8 mouse cellular contexts compared by ENCODE assay signal in genomic region chr16:33583881-33584454, GRCm38 (mm10).
DNase-seq lines count a peak whose midpoint lies in the region; ATAC-seq lines count a peak whose summit lies in the region.

No protein-coding gene starts in this region.

- intact Hi-C loops in gastrocnemius, postnatal 14 days (cut with DNase I; ENCODE audit: low total_unique reads), result no loop called here

- no peak overlapping the region for H3K9ac ChIP-seq in liver, embryonic 13.5 days

- no peaks in the 10 kb centered on the region for H3K9me3 ChIP-seq in liver, embryonic 13.5 days (replicated peaks)

- peak overlapping the region; percentile 47 for H3K4me2 ChIP-seq in liver, embryonic 13.5 days

- 0 out of 2 replicates have a peak overlapping the region, but pooled peaks have one; percentile 12 for H3K4me3 ChIP-seq in liver, embryonic 13.5 days (replicated peaks)

- WGBS in liver, embryonic 13.5 days (ENCODE audit: insufficient replicate concordance), result 7% methylated on average over 19 of the region's 19 CpGs

- peaks cover 20% of the 10 kb centered on the region for H3K27me3 ChIP-seq in liver, embryonic 13.5 days

- no peaks in the 10 kb centered on the region for H3K36me3 ChIP-seq in liver, embryonic 13.5 days

- DNase-seq in gastrocnemius, postnatal 14 days, result peak; percentile 42
- DNase-seq in gastrocnemius, postnatal 10 days, result no peak
- DNase-seq in liver, embryonic 13.5 days, result no peak
- peak; percentile 59 for DNase-seq in naive thymus-derived CD4-positive, alpha-beta T cell, adult 2 months (ENCODE audit: low read depth)
- no peak for DNase-seq in layer of hippocampus, adult 11-12 months (ENCODE audit: low spot score)

- peak; percentile 62 for ATAC-seq in granulocyte monocyte progenitor cell, adult 5-6 weeks (replicated peaks; ENCODE audit: poor library complexity, severe bottlenecking)
- peak; percentile 77 for ATAC-seq in inflammation-experienced regulatory T-cells, adult 6 months
- no peak for ATAC-seq in liver, embryonic 13.5 days (ENCODE audit: low read depth)
- no peak for ATAC-seq in erythroid progenitor cell, adult 5-6 weeks (replicated peaks; ENCODE audit: low FRiP score, poor library complexity, severe bottlenecking)

- H3K4me1 ChIP-seq in liver, embryonic 13.5 days (replicated peaks), result peaks cover 5% of the 10 kb centered on the region

- peak overlapping the region; percentile 65 for H3K27ac ChIP-seq in liver, embryonic 13.5 days

Comparison
In these comparisons a context has a peak if more than half of its experiments do, and no peak if none do; other contexts are left out.
1. DNase-seq: peak in gastrocnemius, postnatal 14 days (single experiment) and naive thymus-derived CD4-positive, alpha-beta T cell, adult 2 months (single experiment); none in gastrocnemius, postnatal 10 days (single experiment), liver, embryonic 13.5 days (single experiment) and layer of hippocampus, adult 11-12 months (single experiment).
2. ATAC-seq: peak in granulocyte monocyte progenitor cell, adult 5-6 weeks (single experiment) and inflammation-experienced regulatory T-cells, adult 6 months (single experiment); none in liver, embryonic 13.5 days (single experiment) and erythroid progenitor cell, adult 5-6 weeks (single experiment).